Mouse (Mus musculus) hindbrain, embryonic 13.5 days (tissue): Measurements from ENCODE around the gene Tmem109. TPM values are rescaled to one million over a fixed set of nuclear protein-coding genes. Genes with fewer than 3 reads are reported as not detected.

Source experiments
- ATAC-seq: fragments of 200-750 bp; cut with Nextera tagmentation; 2 replicates; pipeline ENCODE4 v1.8.0; 2017; ENCODE audit warnings: moderate TSS enrichment; ENCODE audit not compliant: low FRiP score
- H3K27ac ChIP-seq: fragments of 300-500 bp; sonication (generic); 2 replicates; pipeline ENCODE4 v1.5.1; 2015; ENCODE audit warnings: inconsistent platforms, mild to moderate bottlenecking, moderate library complexity
- H3K27me3 ChIP-seq: fragments of 300-500 bp; sonication (generic); 2 replicates; pipeline ENCODE4 v1.6.1; 2015; ENCODE audit warnings: mild to moderate bottlenecking, inconsistent platforms
- H3K36me3 ChIP-seq: fragments of 300-500 bp; sonication (generic); 2 replicates; pipeline ENCODE4 v1.6.1; 2015; ENCODE audit warnings: mild to moderate bottlenecking, inconsistent platforms
- H3K4me1 ChIP-seq: fragments of 300-500 bp; sonication (generic); replicated peaks from 2 replicates; pipeline ENCODE4 v1.6.1; 2015; ENCODE audit warnings: inconsistent platforms
- H3K4me2 ChIP-seq: fragments of 300-500 bp; sonication (generic); 2 replicates; pipeline ENCODE4 v1.6.1; 2015; ENCODE audit warnings: inconsistent platforms, mild to moderate bottlenecking, moderate library complexity
- H3K4me3 ChIP-seq: fragments of 300-500 bp; sonication (generic); 2 replicates; pipeline ENCODE4 v1.5.1; 2015; ENCODE audit warnings: mild to moderate bottlenecking, inconsistent platforms
- H3K9ac ChIP-seq: fragments of 300-500 bp; sonication (generic); 2 replicates; pipeline ENCODE4 v1.6.1; 2015; ENCODE audit warnings: mild to moderate bottlenecking, inconsistent platforms
- H3K9me3 ChIP-seq: fragments of 300-500 bp; sonication (generic); 2 replicates; pipeline ENCODE4 v1.6.1; 2016; ENCODE audit warnings: inconsistent platforms
- WGBS: fragments of 180-500 bp; shearing (Covaris S2); methylation state at CpG from one replicate; pipeline ENCODE4 v1.1.7; 2015; 5-methylcytosine and 5-hydroxymethylcytosine counted together
- polyA plus RNA-seq: library from polyadenylated mRNA; unstranded; fragments of >200 nt; fragmentation: Nextera tagmentation; extraction: Ambion mirVana; gene quantifications from 2 replicates; pipeline ENCODE4 v1.2.1, GENCODE M21; 2015

Gene Tmem109
- polyA plus RNA-seq, 1 experiment from 2014 or later: 34.3 TPM

DNA sequence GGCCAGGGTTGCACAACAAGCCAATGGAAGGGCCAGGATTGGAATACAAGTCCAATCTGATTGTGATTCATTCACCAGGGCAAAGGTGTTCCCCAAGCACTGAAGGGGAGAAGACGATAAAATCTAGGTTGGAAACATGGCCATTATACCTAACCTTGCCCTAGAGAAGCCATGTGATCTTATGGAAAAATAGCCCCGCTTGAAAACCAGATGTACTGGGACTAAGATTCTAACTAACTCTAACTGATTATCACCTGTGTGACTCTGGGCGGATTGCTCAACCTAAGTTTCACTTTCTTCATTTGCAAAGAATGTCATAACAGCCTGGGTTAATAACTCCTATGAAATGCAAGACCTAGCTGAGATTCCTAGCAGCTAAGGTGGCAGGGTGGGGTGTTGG lies 26.4 kb downstream of the Tmem109 start:
- Histone ChIP-seq H3K4me1 (no peaks in the 10 kb centered on the region), H3K4me3 (no peak overlapping the region), H3K9ac (no peak overlapping the region), H3K36me3 (peaks cover 53% of the 10 kb centered on the region), H3K27ac (0 out of 2 replicates have a peak overlapping the region, but pooled peaks have one; percentile 0), H3K4me2 (no peak overlapping the region), H3K9me3 (no peaks in the 10 kb centered on the region), H3K27me3 (no peaks in the 10 kb centered on the region)
- no peak for ATAC-seq
- 91% methylated on average over 3 of the region's 3 CpGs for WGBS

DNA sequence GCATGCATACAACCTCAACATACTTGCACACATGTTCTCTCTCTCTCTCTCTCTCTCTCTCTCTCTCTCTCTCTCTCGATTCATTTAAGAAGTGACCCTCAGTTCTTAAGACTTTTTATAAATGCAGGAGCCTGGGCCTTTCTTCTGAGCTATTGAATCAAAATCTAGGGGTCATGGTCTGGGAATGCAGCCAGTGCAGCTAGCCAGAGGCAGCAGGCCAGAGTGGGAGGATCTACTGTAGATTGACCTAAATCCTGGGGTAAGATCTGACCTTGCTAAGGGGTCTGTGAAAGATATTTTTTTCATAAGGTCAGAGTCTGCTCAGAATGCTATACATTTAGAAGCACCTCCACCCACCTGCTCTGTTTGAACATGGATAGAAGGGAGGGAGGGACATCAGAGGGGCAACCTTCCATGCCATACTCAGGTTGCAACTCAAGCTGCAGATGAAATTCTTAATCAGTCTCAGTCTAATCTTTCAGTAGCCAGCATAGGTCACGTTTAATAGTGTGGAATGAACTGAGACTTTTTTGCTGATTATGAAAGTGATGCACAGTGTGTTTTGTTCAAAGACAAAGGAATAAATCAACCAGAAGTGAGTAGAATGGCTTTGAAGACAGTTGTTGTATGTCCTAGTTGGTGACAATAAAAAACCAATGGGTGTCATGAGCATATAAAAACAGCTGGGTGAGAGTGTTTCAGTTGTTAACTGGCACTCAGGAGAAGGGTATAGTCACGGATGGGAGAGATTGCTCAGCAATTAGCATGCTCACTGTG lies 34.3 kb downstream of the Tmem109 start:
- Histone ChIP-seq H3K36me3 (no peaks in the 10 kb centered on the region), H3K9ac (no peak overlapping the region), H3K27me3 (no peaks in the 10 kb centered on the region), H3K27ac (no peak overlapping the region), H3K4me3 (no peak overlapping the region), H3K4me2 (no peak overlapping the region), H3K9me3 (no peaks in the 10 kb centered on the region), H3K4me1 (peaks cover 27% of the 10 kb centered on the region)
- no peak for ATAC-seq
- 36% methylated on average over 3 of the region's 3 CpGs for WGBS

DNA sequence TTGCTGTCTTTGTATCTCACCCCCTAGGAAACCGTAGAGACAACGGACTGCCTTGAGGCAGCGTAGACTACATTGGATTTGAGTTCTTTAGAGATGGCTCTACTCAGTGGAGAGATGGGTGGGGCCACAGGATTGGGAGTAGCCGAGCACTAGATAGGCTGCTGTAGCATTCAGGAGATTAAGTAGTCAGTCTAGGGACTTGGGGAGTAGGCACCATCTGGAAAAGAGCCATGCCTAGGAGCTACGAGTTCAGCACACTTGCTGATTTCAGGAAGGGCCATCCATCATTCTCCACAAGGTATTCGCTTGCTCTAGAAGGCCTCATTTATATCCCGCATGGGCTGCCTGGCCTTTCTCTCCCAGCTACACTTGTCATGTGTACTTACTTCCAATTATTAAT lies 35.7 kb downstream of the Tmem109 start:
- ATAC-seq: peak; percentile 52
- no peaks in the 10 kb centered on the region for H3K27me3 ChIP-seq
- peaks cover 27% of the 10 kb centered on the region for H3K4me1 ChIP-seq
- no peak overlapping the region for H3K4me2 ChIP-seq
- no peaks in the 10 kb centered on the region for H3K36me3 ChIP-seq
- 47% methylated on average over 7 of the region's 7 CpGs for WGBS
- no peaks in the 10 kb centered on the region for H3K9me3 ChIP-seq
- H3K9ac ChIP-seq: no peak overlapping the region
- peak overlapping the region; percentile 46 for H3K27ac ChIP-seq
- H3K4me3 ChIP-seq: no peak overlapping the region

DNA sequence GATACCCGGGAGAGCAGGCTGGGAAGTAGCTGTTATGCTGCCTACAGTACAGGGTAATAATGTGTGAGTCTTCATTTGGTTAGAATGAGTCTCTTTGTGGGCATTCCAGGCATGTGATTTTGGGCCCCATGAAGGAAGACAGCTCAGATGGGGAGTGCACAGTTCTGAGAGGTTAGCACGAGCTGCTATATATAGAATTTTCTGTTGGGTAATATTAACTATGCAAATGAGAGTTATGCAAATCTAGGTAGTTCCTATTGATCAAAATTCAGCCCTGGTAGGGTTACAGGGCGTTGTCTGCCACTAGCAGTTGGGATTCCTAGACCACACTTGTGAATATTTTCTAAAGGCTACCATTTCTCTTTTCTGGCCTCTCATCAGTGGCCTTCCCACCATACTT lies 36.3 kb downstream of the Tmem109 start:
- no peak for ATAC-seq

GRCm38 (mm10) chr19:10844206-10844605 lies 37.6 kb downstream of the Tmem109 start:
- H3K27ac ChIP-seq: no peak overlapping the region
- H3K9me3 ChIP-seq: no peaks in the 10 kb centered on the region
- no peaks in the 10 kb centered on the region for H3K27me3 ChIP-seq
- H3K4me3 ChIP-seq: no peak overlapping the region
- no peak overlapping the region for H3K4me2 ChIP-seq
- no peak for ATAC-seq
- WGBS: 91% methylated on average over 5 of the region's 5 CpGs
- H3K9ac ChIP-seq: no peak overlapping the region
- H3K4me1 ChIP-seq: peaks cover 27% of the 10 kb centered on the region
- H3K36me3 ChIP-seq: no peaks in the 10 kb centered on the region

More for the DNA sequence above, 36.3 kb downstream of the Tmem109 start:
- no peaks in the 10 kb centered on the region for H3K9me3 ChIP-seq
- no peaks in the 10 kb centered on the region for H3K36me3 ChIP-seq
- H3K4me3 ChIP-seq: no peak overlapping the region
- no peaks in the 10 kb centered on the region for H3K27me3 ChIP-seq
- H3K4me2 ChIP-seq: no peak overlapping the region
- 81% methylated on average over 3 of the region's 3 CpGs for WGBS
- no peak overlapping the region for H3K27ac ChIP-seq
- H3K4me1 ChIP-seq: peaks cover 27% of the 10 kb centered on the region
- H3K9ac ChIP-seq: no peak overlapping the region

DNA sequence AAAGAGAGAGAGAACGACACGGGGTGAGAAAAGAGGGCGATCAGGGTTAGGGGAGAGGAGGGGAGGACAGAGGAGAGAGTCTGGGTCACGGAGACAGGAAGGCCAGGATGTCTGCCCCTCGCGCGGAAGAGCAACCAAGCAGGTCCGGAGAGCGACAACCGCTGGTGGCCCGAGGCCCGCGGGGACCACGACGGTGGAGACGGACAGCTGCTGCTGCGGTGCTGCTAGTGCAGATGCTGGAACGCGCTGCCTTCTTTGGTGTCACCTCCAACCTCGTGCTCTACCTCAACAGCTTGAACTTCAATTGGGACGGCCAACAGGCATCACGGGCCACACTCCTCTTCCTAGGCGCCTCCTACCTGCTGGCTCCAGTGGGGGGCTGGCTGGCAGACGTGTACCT lies 38.9 kb downstream of the Tmem109 start:
- H3K4me1 ChIP-seq: peaks cover 24% of the 10 kb centered on the region
- ATAC-seq: no peak
- WGBS: 50% methylated on average over 24 of the region's 24 CpGs

DNA sequence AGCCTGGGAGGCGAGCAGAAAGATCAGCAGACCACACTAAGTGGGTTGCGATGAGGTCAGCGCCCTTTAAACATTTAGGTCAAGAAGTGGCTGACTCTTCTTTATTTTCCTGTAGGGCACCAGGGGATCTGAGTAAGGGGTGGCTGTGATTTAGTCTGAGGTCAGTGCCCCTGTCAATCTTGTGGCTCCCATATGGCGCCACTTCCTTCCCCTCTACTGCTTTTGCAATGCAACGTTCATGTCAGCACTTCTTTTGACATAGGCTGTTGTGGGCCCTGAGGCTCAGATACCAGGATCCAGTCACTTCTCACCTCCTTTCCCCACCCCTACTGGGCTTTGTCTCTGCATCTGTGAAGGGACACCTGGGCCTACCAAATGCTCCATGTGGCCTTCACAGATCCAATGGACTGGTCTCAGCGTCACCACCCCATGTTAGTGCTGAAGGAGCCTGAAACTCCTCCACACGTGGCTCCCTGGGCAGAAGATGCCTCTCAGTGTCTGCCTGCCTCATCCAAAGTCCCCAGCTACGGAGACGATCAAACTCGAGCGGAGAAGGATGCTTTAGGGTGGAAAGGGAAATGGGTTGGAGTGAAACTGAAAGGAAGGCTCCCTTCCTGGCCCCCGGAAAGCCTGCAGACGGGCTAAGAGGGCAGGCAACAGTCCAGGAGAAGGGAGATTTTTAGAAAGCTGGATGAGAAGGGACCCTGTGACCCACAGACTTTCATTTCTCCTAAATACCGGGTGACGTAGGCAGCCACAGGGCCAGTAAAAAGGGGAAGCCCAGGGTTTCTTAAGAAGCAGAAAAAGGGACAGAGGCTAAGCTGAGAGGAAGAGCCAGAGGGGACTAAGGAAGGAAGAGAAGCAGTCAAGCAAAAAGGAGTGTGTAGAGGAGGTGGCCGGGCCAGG lies 39.8 kb downstream of the Tmem109 start:
- no peak overlapping the region for H3K4me3 ChIP-seq
- 42% methylated on average over 16 of the region's 16 CpGs for WGBS
- no peak overlapping the region for H3K9ac ChIP-seq
- no peak overlapping the region for H3K4me2 ChIP-seq
- no peak for ATAC-seq
- H3K27ac ChIP-seq: no peak overlapping the region
- no peaks in the 10 kb centered on the region for H3K9me3 ChIP-seq
- no peaks in the 10 kb centered on the region for H3K27me3 ChIP-seq
- no peaks in the 10 kb centered on the region for H3K36me3 ChIP-seq
- H3K4me1 ChIP-seq: peaks cover 16% of the 10 kb centered on the region

More for the DNA sequence above, 38.9 kb downstream of the Tmem109 start:
- Histone ChIP-seq H3K27ac (no peak overlapping the region), H3K4me2 (no peak overlapping the region), H3K4me3 (no peak overlapping the region), H3K27me3 (no peaks in the 10 kb centered on the region), H3K9me3 (no peaks in the 10 kb centered on the region), H3K36me3 (no peaks in the 10 kb centered on the region), H3K9ac (no peak overlapping the region)

GRCm38 (mm10) chr19:10839010-10839892 lies 42.5 kb downstream of the Tmem109 start, which contains the start of gene Slc15a3:
Gene Slc15a3 (plus strand): TSS chr19:10839727.
- no peak within 1 kb of the TSS for H3K9ac ChIP-seq
- H3K4me3 ChIP-seq: no peak within 1 kb of the TSS
- peaks cover 5% of the 10 kb centered on the region; the same call in 1 of the 2 replicates for H3K4me1 ChIP-seq
- no peak within 1 kb of the TSS for H3K4me2 ChIP-seq
- WGBS: 84% methylated on average over 15 of the region's 15 CpGs
- no peaks in the 10 kb centered on the region for H3K27me3 ChIP-seq
- no peaks in the 10 kb centered on the region for H3K9me3 ChIP-seq
- no peak for ATAC-seq
- no peak within 1 kb of the TSS for H3K27ac ChIP-seq
- H3K36me3 ChIP-seq: no peaks in the 10 kb centered on the region

DNA sequence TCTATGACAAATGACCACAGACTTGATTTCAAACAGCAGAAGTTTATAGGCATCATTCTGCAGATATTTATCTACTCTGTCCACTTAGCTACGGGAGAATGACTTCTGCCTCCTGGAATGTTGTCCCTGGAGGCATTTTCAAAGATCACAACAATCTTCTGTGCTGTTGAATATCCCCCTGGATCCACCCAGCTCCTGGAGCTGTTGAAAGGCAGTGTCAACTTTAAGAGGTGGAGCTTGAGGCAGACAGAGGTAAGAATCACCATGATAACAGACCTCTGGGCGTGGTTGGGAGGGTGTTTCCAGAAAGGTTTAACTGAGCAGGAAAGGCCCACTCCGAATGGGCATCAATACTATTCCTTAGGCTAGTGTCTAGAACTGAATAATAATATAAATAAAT lies 46.1 kb downstream of the Tmem109 start:
- Histone ChIP-seq H3K27ac (no peak overlapping the region), H3K9me3 (no peaks in the 10 kb centered on the region), H3K4me2 (no peak overlapping the region), H3K36me3 (no peaks in the 10 kb centered on the region), H3K27me3 (no peaks in the 10 kb centered on the region), H3K9ac (no peak overlapping the region), H3K4me1 (no peaks in the 10 kb centered on the region), H3K4me3 (no peak overlapping the region)
- 69% methylated on average over 3 of the region's 3 CpGs for whole genome bisulfite sequencing
- no peak for ATAC-seq

DNA sequence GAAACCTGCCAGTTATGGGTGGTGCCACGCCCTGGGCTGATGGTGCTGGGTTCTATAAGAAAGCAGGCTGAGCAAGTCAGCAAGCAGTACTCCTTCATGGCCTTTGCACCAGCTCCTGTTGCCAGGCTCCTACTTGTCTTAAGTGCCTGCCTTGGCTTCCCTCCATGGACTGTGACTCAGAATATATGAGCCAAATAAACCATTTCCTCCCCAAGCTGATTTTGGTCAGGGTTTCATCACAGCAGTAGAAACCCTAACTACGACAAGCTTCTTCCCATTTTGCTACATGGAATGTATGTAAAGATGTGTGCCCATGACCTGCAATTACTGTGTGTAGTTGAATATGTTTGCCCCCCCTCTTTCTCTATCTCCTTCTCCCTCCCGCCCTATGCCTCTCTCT lies 48.2 kb downstream of the Tmem109 start:
- Histone ChIP-seq H3K4me3 (no peak overlapping the region), H3K4me1 (no peaks in the 10 kb centered on the region), H3K27ac (no peak overlapping the region), H3K9ac (no peak overlapping the region), H3K4me2 (no peak overlapping the region), H3K36me3 (no peaks in the 10 kb centered on the region), H3K9me3 (no peaks in the 10 kb centered on the region), H3K27me3 (no peaks in the 10 kb centered on the region)
- ATAC-seq: no peak
- WGBS: 85% methylated on average over 3 of the region's 3 CpGs

- Histone ChIP-seq H3K36me3 (no peaks in the 10 kb centered on the region), H3K4me3 (no peak overlapping the region), H3K4me2 (no peak overlapping the region), H3K9ac (no peak overlapping the region), H3K27ac (no peak overlapping the region), H3K9me3 (no peaks in the 10 kb centered on the region), H3K4me1 (no peaks in the 10 kb centered on the region), H3K27me3 (no peaks in the 10 kb centered on the region)
- WGBS: 87% methylated on average over 3 of the region's 3 CpGs
- no peak for ATAC-seq
Observed at GRCm38 (mm10) chr19:10832030-10832429, 49.8 kb downstream of the Tmem109 start.

GRCm38 (mm10) chr19:10831424-10831823 lies 50.4 kb downstream of the Tmem109 start:
- ATAC-seq: no peak
- no peak overlapping the region for H3K9ac ChIP-seq
- H3K27me3 ChIP-seq: no peaks in the 10 kb centered on the region
- no peak overlapping the region for H3K4me3 ChIP-seq
- no peaks in the 10 kb centered on the region for H3K4me1 ChIP-seq
- H3K36me3 ChIP-seq: no peaks in the 10 kb centered on the region
- no peaks in the 10 kb centered on the region for H3K9me3 ChIP-seq
- no peak overlapping the region for H3K4me2 ChIP-seq
- no peak overlapping the region for H3K27ac ChIP-seq
- WGBS: 10% methylated on average over 5 of the region's 5 CpGs
